Mouse (Mus musculus): ENCODE data around the gene A930018P22Rik. TPM values are rescaled to one million over a fixed set of nuclear protein-coding genes. Genes with fewer than 3 reads are reported as not detected.

The A930018P22Rik gene
- polyA plus RNA-seq, 1 experiment, result not detected

DNA sequence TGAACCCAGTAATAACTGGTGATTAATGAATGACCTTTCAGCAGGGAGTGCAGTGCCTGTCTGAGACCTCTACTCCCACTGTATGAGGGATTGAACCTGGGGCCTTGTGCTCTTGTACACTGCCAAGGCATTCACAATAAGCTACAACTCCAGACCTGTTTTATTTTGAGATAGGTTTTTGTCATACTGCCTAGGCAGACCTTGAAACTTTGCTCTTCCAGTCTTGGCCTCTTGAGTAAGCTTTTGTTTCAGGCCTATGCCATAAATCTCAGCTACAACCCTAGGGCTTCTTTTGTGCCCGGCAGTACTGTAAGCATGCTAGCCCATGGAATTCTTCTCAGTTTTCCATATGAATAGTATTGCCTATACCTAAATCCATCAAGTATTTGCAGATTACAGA, 3.5 kb upstream of the A930018P22Rik start:
- Histone ChIP-seq H3K4me3 (ENCODE audit: extremely low read depth, insufficient read depth, insufficient read length) (no peak overlapping the region), H3K36me3 (ENCODE audit: control insufficient read depth, insufficient read depth, low read length) (no peaks in the 10 kb centered on the region), H3K27ac (ENCODE audit: insufficient read depth, low read length) (no peak overlapping the region), H3K4me1 (ENCODE audit: control insufficient read depth, insufficient read depth, insufficient read length) (peaks cover 4% of the 10 kb centered on the region; the same call in 1 of the 2 replicates), H3K27me3 (ENCODE audit: control insufficient read depth, insufficient read depth, low read length) (peaks cover 9% of the 10 kb centered on the region)
- DNase-seq (ENCODE audit: low read depth in 1 of 2, low spot score in 2 of 2), result no peak
- 88% methylated on average over 1 of the region's 1 CpGs for WGBS
- TF ChIP-seq CTCF (IDR thresholded peaks at IDR 0.05; ENCODE audit: extremely low read depth, insufficient read depth, insufficient read length, insufficient replicate concordance) (no peak), POLR2A (IDR thresholded peaks at IDR 0.05; ENCODE audit: low read depth, low read length) (no peak)

DNA sequence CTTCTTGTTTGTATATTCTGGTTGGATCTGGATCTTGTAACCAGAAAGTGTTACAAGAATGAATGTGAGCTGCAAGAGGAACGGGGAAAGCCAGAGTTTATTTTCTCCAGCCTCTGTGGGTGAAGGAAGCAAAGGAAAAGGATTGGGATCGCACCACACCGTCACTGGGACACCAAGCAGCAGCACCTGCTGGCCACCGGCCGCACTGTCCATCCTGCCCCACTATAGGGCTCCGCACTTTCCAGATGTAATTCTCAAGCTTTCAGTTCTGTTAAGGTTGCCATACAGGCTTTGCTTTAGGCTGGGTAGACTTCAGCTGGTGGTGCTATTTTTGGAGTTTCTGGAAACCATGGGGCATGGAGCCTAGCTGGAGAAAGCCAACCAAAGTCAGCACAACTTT, 2.3 kb upstream of the A930018P22Rik start:
- no peak overlapping the region for H3K4me3 ChIP-seq (ENCODE audit: extremely low read depth, insufficient read depth, insufficient read length)
- 94% methylated on average over 6 of the region's 6 CpGs for WGBS
- no peaks in the 10 kb centered on the region for H3K36me3 ChIP-seq (ENCODE audit: control insufficient read depth, insufficient read depth, low read length)
- no peak overlapping the region for H3K27ac ChIP-seq (ENCODE audit: insufficient read depth, low read length)
- H3K27me3 ChIP-seq (ENCODE audit: control insufficient read depth, insufficient read depth, low read length), result peaks cover 9% of the 10 kb centered on the region
- no peak for DNase-seq (ENCODE audit: low read depth in 1 of 2, low spot score in 2 of 2)
- TF ChIP-seq CTCF (IDR thresholded peaks at IDR 0.05; ENCODE audit: extremely low read depth, insufficient read depth, insufficient read length, insufficient replicate concordance) (no peak), POLR2A (IDR thresholded peaks at IDR 0.05; ENCODE audit: low read depth, low read length) (no peak)
- H3K4me1 ChIP-seq (ENCODE audit: control insufficient read depth, insufficient read depth, insufficient read length), result peaks cover 4% of the 10 kb centered on the region; the same call in 1 of the 2 replicates

DNA sequence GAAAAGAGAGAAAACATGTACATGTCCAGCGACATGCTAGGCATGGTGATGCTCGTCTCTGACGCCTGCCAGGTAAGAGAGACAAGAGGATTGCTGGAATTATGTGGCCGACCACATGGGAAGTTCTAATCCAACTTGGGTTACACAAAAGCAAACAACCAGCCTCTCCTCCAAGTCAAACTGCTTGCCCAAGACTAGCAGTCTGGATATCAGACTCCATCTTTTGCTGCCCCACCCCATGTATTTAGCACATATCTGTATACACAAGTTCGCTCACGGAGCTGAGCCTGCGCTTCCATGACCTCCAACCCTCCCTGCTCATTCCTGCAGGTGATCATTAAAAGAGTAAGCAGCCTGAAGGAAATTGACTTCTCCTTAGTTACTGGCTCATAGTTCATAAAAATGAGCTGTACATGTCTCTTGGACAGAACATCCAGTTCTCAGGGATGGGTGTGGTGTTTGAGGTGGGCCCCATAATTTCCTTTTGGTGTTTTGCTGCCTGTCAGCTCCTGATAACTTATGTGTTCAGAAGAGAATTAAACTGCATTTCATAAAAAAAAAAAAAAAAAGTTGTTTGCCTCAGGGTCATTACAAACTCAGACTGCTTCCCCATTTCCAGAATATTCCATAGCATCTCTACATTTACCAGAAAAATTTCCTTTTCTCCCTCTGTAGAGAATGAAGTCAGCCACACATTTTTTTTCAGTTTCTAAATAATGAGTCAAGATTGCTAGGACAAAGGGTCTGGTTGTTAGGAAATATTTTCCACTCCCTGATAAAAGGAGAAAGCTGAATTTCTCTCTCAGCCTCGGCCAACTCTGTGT, 676 bp upstream of the A930018P22Rik start:
- Histone ChIP-seq H3K4me3 (ENCODE audit: extremely low read depth, insufficient read depth, insufficient read length) (peak overlapping the region; percentile 66; the same call in 1 of the 2 replicates), H3K27ac (ENCODE audit: insufficient read depth, low read length) (peak overlapping the region; percentile 38; the same call in 1 of the 2 replicates)
- DNase-seq (ENCODE audit: low read depth in 1 of 2, low spot score in 2 of 2), result no peak

DNA sequence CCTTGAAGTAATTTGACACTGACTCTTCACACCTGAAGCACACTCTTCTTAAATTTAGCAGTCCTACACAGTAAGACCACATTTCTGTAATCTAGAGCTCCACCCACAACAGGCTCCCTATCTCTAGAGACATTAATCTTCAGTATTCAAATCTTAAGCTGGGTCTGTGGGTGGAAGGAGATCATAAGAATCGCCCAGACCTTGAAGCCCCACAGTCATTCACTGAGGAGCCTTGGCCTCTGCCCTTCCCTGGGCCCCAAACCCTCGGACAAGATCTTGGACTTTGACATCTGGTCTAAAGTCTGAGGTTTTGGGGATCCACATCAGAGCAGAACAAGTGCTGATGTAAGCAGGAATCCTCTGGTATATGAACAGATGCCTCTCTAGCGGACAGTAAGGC, 971 bp downstream of the A930018P22Rik start:
- 52% methylated on average over 3 of the region's 3 CpGs for WGBS
- H3K36me3 ChIP-seq (ENCODE audit: control insufficient read depth, insufficient read depth, low read length), result no peaks in the 10 kb centered on the region
- H3K27me3 ChIP-seq (ENCODE audit: control insufficient read depth, insufficient read depth, low read length), result peaks cover 9% of the 10 kb centered on the region
- DNase-seq (ENCODE audit: low read depth in 1 of 2, low spot score in 2 of 2), result no peak
- TF ChIP-seq CTCF (IDR thresholded peaks at IDR 0.05; ENCODE audit: extremely low read depth, insufficient read depth, insufficient read length, insufficient replicate concordance), result no peak
- no peak for TF ChIP-seq POLR2A (IDR thresholded peaks at IDR 0.05; ENCODE audit: low read depth, low read length)
- no peak overlapping the region for H3K27ac ChIP-seq (ENCODE audit: insufficient read depth, low read length)
- peaks cover 4% of the 10 kb centered on the region; the same call in 1 of the 2 replicates for H3K4me1 ChIP-seq (ENCODE audit: control insufficient read depth, insufficient read depth, insufficient read length)
- H3K4me3 ChIP-seq (ENCODE audit: extremely low read depth, insufficient read depth, insufficient read length), result no peak overlapping the region

More for the DNA sequence above, 676 bp upstream of the A930018P22Rik start:
- peaks cover 9% of the 10 kb centered on the region for H3K27me3 ChIP-seq (ENCODE audit: control insufficient read depth, insufficient read depth, low read length)
- H3K4me1 ChIP-seq (ENCODE audit: control insufficient read depth, insufficient read depth, insufficient read length), result peaks cover 4% of the 10 kb centered on the region; the same call in 1 of the 2 replicates
- no peak for TF ChIP-seq CTCF (IDR thresholded peaks at IDR 0.05; ENCODE audit: extremely low read depth, insufficient read depth, insufficient read length, insufficient replicate concordance)
- TF ChIP-seq POLR2A (IDR thresholded peaks at IDR 0.05; ENCODE audit: low read depth, low read length), result no peak
- 78% methylated on average over 8 of the region's 8 CpGs for WGBS
- H3K36me3 ChIP-seq (ENCODE audit: control insufficient read depth, insufficient read depth, low read length), result no peaks in the 10 kb centered on the region

DNA sequence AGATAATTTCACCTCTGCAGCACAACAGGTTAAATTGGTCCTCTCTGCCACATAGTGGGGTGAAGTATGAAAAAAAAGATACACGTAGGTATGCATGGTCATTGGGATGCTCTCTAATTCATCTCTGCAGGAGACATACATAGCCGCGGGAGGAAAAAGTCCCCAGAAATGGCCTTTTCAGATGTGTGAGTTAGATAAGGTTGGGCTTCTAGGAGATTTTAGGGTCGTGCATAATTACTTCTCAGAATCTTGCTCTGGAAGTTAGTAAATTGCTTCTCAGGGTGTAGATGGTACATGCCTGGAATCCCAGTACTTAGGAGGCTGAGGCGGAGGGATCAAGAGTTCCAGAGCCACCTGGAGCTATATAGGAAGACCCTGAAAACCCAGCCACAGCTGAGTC, 1.5 kb downstream of the A930018P22Rik start:
- TF ChIP-seq CTCF (IDR thresholded peaks at IDR 0.05; ENCODE audit: extremely low read depth, insufficient read depth, insufficient read length, insufficient replicate concordance) (no peak), POLR2A (IDR thresholded peaks at IDR 0.05; ENCODE audit: low read depth, low read length) (no peak)
- Histone ChIP-seq H3K36me3 (ENCODE audit: control insufficient read depth, insufficient read depth, low read length) (no peaks in the 10 kb centered on the region), H3K27me3 (ENCODE audit: control insufficient read depth, insufficient read depth, low read length) (peaks cover 9% of the 10 kb centered on the region), H3K27ac (ENCODE audit: insufficient read depth, low read length) (no peak overlapping the region), H3K4me1 (ENCODE audit: control insufficient read depth, insufficient read depth, insufficient read length) (peaks cover 4% of the 10 kb centered on the region; the same call in 1 of the 2 replicates), H3K4me3 (ENCODE audit: extremely low read depth, insufficient read depth, insufficient read length) (no peak overlapping the region)
- DNase-seq (ENCODE audit: low read depth in 1 of 2, low spot score in 2 of 2), result no peak
- WGBS, result 67% methylated on average over 5 of the region's 5 CpGs

DNA sequence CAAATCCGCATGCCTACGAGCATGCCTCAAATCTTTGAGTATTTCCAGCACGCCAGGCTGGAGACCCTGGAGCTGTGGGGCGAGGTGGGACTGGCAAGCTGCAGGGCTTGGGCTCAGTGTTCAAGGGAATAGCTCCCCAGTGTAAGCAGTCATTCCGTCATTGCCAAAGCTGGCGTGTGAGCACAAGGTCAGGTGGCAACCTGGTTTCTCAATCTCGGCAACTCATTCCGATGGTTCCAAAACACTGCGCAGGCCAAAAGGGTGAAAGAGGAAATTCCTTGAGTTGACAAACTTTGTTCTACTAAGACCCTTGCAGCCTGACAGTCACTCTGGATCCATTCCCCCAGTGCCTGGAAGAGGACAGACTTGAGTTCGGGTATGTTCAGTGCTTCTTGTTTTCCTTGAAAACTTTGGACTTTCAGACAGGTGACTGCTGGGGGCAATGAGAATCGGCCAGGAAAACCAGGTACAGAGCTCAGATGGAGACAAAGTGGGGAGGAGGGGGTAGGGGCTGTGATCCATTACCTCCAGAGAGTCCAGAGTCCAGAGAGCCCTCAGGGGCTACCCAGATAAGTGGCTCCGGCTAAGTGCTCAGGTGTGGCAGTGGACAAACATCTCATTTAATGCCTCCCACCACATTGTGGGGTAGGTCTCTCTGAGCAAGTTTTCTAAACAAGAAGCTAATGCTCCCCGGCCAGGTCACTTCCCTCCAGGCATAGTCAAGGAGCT, 6.4 kb downstream of the A930018P22Rik start:
- no peak for DNase-seq (ENCODE audit: low read depth in 1 of 2, low spot score in 2 of 2)
- 91% methylated on average over 13 of the region's 13 CpGs for WGBS
- no peak for TF ChIP-seq POLR2A (IDR thresholded peaks at IDR 0.05; ENCODE audit: low read depth, low read length)
- TF ChIP-seq CTCF (IDR thresholded peaks at IDR 0.05; ENCODE audit: extremely low read depth, insufficient read depth, insufficient read length, insufficient replicate concordance), result no peak
- Histone ChIP-seq H3K4me1 (ENCODE audit: control insufficient read depth, insufficient read depth, insufficient read length) (no peaks in the 10 kb centered on the region), H3K27me3 (ENCODE audit: control insufficient read depth, insufficient read depth, low read length) (no peaks in the 10 kb centered on the region), H3K4me3 (ENCODE audit: extremely low read depth, insufficient read depth, insufficient read length) (no peak overlapping the region), H3K36me3 (ENCODE audit: control insufficient read depth, insufficient read depth, low read length) (no peaks in the 10 kb centered on the region), H3K27ac (ENCODE audit: insufficient read depth, low read length) (no peak overlapping the region)
